Mouse (Mus musculus): Measurements from ENCODE around the gene Tns1. TPM values are rescaled to one million over a fixed set of nuclear protein-coding genes. Genes with fewer than 3 reads are reported as not detected.

Tns1 gene
- polyA plus RNA-seq, 1 experiment, result 400 TPM

- peak; percentile 90 for TF ChIP-seq CTCF (conservative IDR thresholded peaks at IDR 0.05; ENCODE audit: insufficient read depth, insufficient read length, low read depth, low read length)
- TF ChIP-seq POLR2A (IDR thresholded peaks at IDR 0.05; ENCODE audit: low read depth, low read length), result no peak
- Histone ChIP-seq H3K4me3 (ENCODE audit: insufficient read depth, low read depth, low read length) (no peak overlapping the region), H3K36me3 (ENCODE audit: control insufficient read depth, insufficient read depth, low read length) (no peaks in the 10 kb centered on the region), H3K4me1 (ENCODE audit: control insufficient read depth, insufficient read depth, low read length) (peaks cover 27% of the 10 kb centered on the region), H3K27me3 (replicated peaks; ENCODE audit: control insufficient read depth, insufficient read depth, low read length) (no peaks in the 10 kb centered on the region), H3K27ac (ENCODE audit: insufficient read depth, low read depth, low read length) (peak overlapping the region; percentile 22)
- WGBS, result 13% methylated on average over 6 of the region's 6 CpGs
- peak; percentile 73 for DNase-seq
Observed at GRCm38 (mm10) chr1:74082841-74083463, 41.3 kb downstream of the Tns1 start.

GRCm38 (mm10) chr1:74081573-74081989 lies 42.7 kb downstream of the Tns1 start:
- Histone ChIP-seq H3K27ac (ENCODE audit: insufficient read depth, low read depth, low read length) (no peak overlapping the region), H3K4me1 (ENCODE audit: control insufficient read depth, insufficient read depth, low read length) (peaks cover 32% of the 10 kb centered on the region), H3K27me3 (replicated peaks; ENCODE audit: control insufficient read depth, insufficient read depth, low read length) (no peaks in the 10 kb centered on the region), H3K4me3 (ENCODE audit: insufficient read depth, low read depth, low read length) (no peak overlapping the region), H3K36me3 (ENCODE audit: control insufficient read depth, insufficient read depth, low read length) (no peaks in the 10 kb centered on the region)
- peak; percentile 48 for DNase-seq
- 18% methylated on average over 2 of the region's 2 CpGs for WGBS
- TF ChIP-seq POLR2A (IDR thresholded peaks at IDR 0.05; ENCODE audit: low read depth, low read length) (no peak), CTCF (conservative IDR thresholded peaks at IDR 0.05; ENCODE audit: insufficient read depth, insufficient read length, low read depth, low read length) (no peak)

- no peaks in the 10 kb centered on the region for H3K36me3 ChIP-seq (ENCODE audit: control insufficient read depth, insufficient read depth, low read length)
Observed at GRCm38 (mm10) chr1:74077353-74077752, 46.9 kb downstream of the Tns1 start.

GRCm38 (mm10) chr1:74076230-74076629 lies 48.0 kb downstream of the Tns1 start:
- no peaks in the 10 kb centered on the region for H3K27me3 ChIP-seq (replicated peaks; ENCODE audit: control insufficient read depth, insufficient read depth, low read length)
- H3K36me3 ChIP-seq (ENCODE audit: control insufficient read depth, insufficient read depth, low read length), result no peaks in the 10 kb centered on the region
- no peak for DNase-seq
- H3K4me3 ChIP-seq (ENCODE audit: insufficient read depth, low read depth, low read length), result no peak overlapping the region
- TF ChIP-seq POLR2A (IDR thresholded peaks at IDR 0.05; ENCODE audit: low read depth, low read length) (no peak), CTCF (conservative IDR thresholded peaks at IDR 0.05; ENCODE audit: insufficient read depth, insufficient read length, low read depth, low read length) (no peak)
- peak overlapping the region; percentile 9 for H3K27ac ChIP-seq (ENCODE audit: insufficient read depth, low read depth, low read length)
- WGBS, result 65% methylated on average over 4 of the region's 4 CpGs
- peaks cover 28% of the 10 kb centered on the region for H3K4me1 ChIP-seq (ENCODE audit: control insufficient read depth, insufficient read depth, low read length)

More at GRCm38 (mm10) chr1:74077353-74077752, 46.9 kb downstream of the Tns1 start:
- TF ChIP-seq POLR2A (IDR thresholded peaks at IDR 0.05; ENCODE audit: low read depth, low read length), result no peak
- peak; percentile 91 for TF ChIP-seq CTCF (conservative IDR thresholded peaks at IDR 0.05; ENCODE audit: insufficient read depth, insufficient read length, low read depth, low read length)
- H3K4me3 ChIP-seq (ENCODE audit: insufficient read depth, low read depth, low read length), result no peak overlapping the region
- 0% methylated on average over 2 of the region's 2 CpGs for WGBS
- peak overlapping the region; percentile 7; the same call in 1 of the 2 replicates for H3K27ac ChIP-seq (ENCODE audit: insufficient read depth, low read depth, low read length)
- H3K27me3 ChIP-seq (replicated peaks; ENCODE audit: control insufficient read depth, insufficient read depth, low read length), result no peaks in the 10 kb centered on the region
- peaks cover 32% of the 10 kb centered on the region for H3K4me1 ChIP-seq (ENCODE audit: control insufficient read depth, insufficient read depth, low read length)
- peak; percentile 93 for DNase-seq

GRCm38 (mm10) chr1:74074693-74075485 lies 49.4 kb downstream of the Tns1 start:
- H3K36me3 ChIP-seq (ENCODE audit: control insufficient read depth, insufficient read depth, low read length), result no peaks in the 10 kb centered on the region
- peaks cover 41% of the 10 kb centered on the region for H3K4me1 ChIP-seq (ENCODE audit: control insufficient read depth, insufficient read depth, low read length)
- peak; percentile 93 for DNase-seq
- no peaks in the 10 kb centered on the region for H3K27me3 ChIP-seq (replicated peaks; ENCODE audit: control insufficient read depth, insufficient read depth, low read length)
- WGBS, result 46% methylated on average over 7 of the region's 7 CpGs
- peak overlapping the region; percentile 92 for H3K27ac ChIP-seq (ENCODE audit: insufficient read depth, low read depth, low read length)
- no peak overlapping the region for H3K4me3 ChIP-seq (ENCODE audit: insufficient read depth, low read depth, low read length)
- no peak for TF ChIP-seq CTCF (conservative IDR thresholded peaks at IDR 0.05; ENCODE audit: insufficient read depth, insufficient read length, low read depth, low read length)
- no peak for TF ChIP-seq POLR2A (IDR thresholded peaks at IDR 0.05; ENCODE audit: low read depth, low read length)

GRCm38 (mm10) chr1:74073791-74074190 lies 50.5 kb downstream of the Tns1 start:
- Histone ChIP-seq H3K27ac (ENCODE audit: insufficient read depth, low read depth, low read length) (peak overlapping the region; percentile 3; the same call in 1 of the 2 replicates), H3K27me3 (replicated peaks; ENCODE audit: control insufficient read depth, insufficient read depth, low read length) (no peaks in the 10 kb centered on the region), H3K4me1 (ENCODE audit: control insufficient read depth, insufficient read depth, low read length) (peaks cover 48% of the 10 kb centered on the region), H3K4me3 (ENCODE audit: insufficient read depth, low read depth, low read length) (no peak overlapping the region), H3K36me3 (ENCODE audit: control insufficient read depth, insufficient read depth, low read length) (no peaks in the 10 kb centered on the region)
- 58% methylated on average over 6 of the region's 6 CpGs for WGBS
- TF ChIP-seq POLR2A (IDR thresholded peaks at IDR 0.05; ENCODE audit: low read depth, low read length) (no peak), CTCF (conservative IDR thresholded peaks at IDR 0.05; ENCODE audit: insufficient read depth, insufficient read length, low read depth, low read length) (no peak)
- DNase-seq, result no peak

GRCm38 (mm10) chr1:74070745-74071144 lies 53.5 kb downstream of the Tns1 start:
- Histone ChIP-seq H3K27me3 (replicated peaks; ENCODE audit: control insufficient read depth, insufficient read depth, low read length) (no peaks in the 10 kb centered on the region), H3K27ac (ENCODE audit: insufficient read depth, low read depth, low read length) (peak overlapping the region; percentile 86), H3K4me3 (ENCODE audit: insufficient read depth, low read depth, low read length) (no peak overlapping the region), H3K4me1 (ENCODE audit: control insufficient read depth, insufficient read depth, low read length) (peaks cover 52% of the 10 kb centered on the region), H3K36me3 (ENCODE audit: control insufficient read depth, insufficient read depth, low read length) (no peaks in the 10 kb centered on the region)
- WGBS, result 60% methylated on average over 4 of the region's 4 CpGs
- TF ChIP-seq POLR2A (IDR thresholded peaks at IDR 0.05; ENCODE audit: low read depth, low read length) (no peak), CTCF (conservative IDR thresholded peaks at IDR 0.05; ENCODE audit: insufficient read depth, insufficient read length, low read depth, low read length) (no peak)
- DNase-seq, result peak; percentile 34
